Mouse (Mus musculus) CH12.LX (cell line): ENCODE data around the gene Vmn2r61. TPM values are rescaled to one million over a fixed set of nuclear protein-coding genes. Genes with fewer than 3 reads are reported as not detected.

Source experiments
- DNase-seq: peaks from one replicate; pipeline ENCODE4 v3.0.0-alpha.2; 2013; ENCODE audit errors: extremely low read depth
- H3K27ac ChIP-seq: 2 replicates; pipeline ENCODE4 v1.5.1; 2012; ENCODE audit warnings: low read depth, mild to moderate bottlenecking, control low read depth, moderate library complexity; ENCODE audit not compliant: insufficient read depth
- H3K27me3 ChIP-seq: replicated peaks from 2 replicates; pipeline ENCODE3; 2012; ENCODE audit warnings: inconsistent platforms
- H3K36me3 ChIP-seq, 2 experiments: replicated peaks in 1 of 2; 2 replicates each; pipeline versions ENCODE3 to v1.6.1; 2012; ENCODE audit warnings: inconsistent platforms in 1 of 2, low read length in 1 of 2, mild to moderate bottlenecking in 1 of 2, mixed read lengths in 1 of 2, moderate library complexity in 1 of 2; ENCODE audit not compliant: control insufficient read depth in 1 of 2, insufficient read depth in 1 of 2
- H3K4me1 ChIP-seq, 2 experiments: 2 replicates each; pipeline ENCODE4 v1.6.1; 2012; ENCODE audit warnings: inconsistent platforms in 1 of 2, moderate library complexity in 1 of 2; ENCODE audit not compliant: insufficient read depth in 2 of 2, control insufficient read depth in 1 of 2
- H3K4me2 ChIP-seq: 2 replicates; pipeline ENCODE4 v1.6.1; 2012; ENCODE audit warnings: low read depth, mild to moderate bottlenecking, control low read depth; ENCODE audit not compliant: poor library complexity, insufficient read depth, severe bottlenecking
- H3K4me3 ChIP-seq, 3 experiments: fragments of 150-350 bp in 1 of 3; sonication (generic) in 1 of 3; replicated peaks in 1 of 3; 2 replicates each; pipeline versions ENCODE3 to v1.5.1; 2011 to 2012; ENCODE audit warnings: low read depth in 2 of 3, low read length in 2 of 3, mild to moderate bottlenecking in 2 of 3, moderate library complexity in 2 of 3, control low read depth in 1 of 3, improper control_type of control experiment in 1 of 3, inconsistent platforms in 1 of 3, mixed read lengths in 1 of 3; ENCODE audit not compliant: poor library complexity in 1 of 3
- H3K79me2 ChIP-seq: replicated peaks from 2 replicates; pipeline ENCODE4 v1.6.1; 2012; ENCODE audit warnings: mild to moderate bottlenecking, moderate library complexity; ENCODE audit not compliant: control insufficient read depth, poor library complexity, insufficient read depth, severe bottlenecking; ENCODE audit errors: extremely low read depth
- H3K9ac ChIP-seq: 2 replicates; pipeline ENCODE4 v1.6.1; 2012; ENCODE audit warnings: low read depth, mild to moderate bottlenecking, control low read depth, moderate library complexity; ENCODE audit not compliant: insufficient read depth
- H3K9me3 ChIP-seq: replicated peaks from 2 replicates; pipeline ENCODE3; 2012; ENCODE audit warnings: low read length, inconsistent platforms, mixed read lengths
- CTCF ChIP-seq, 2 experiments: IDR thresholded peaks in 1 of 2; conservative IDR thresholded peaks in 1 of 2; 2 replicates each; pipeline ENCODE4 v1.5.1; 2011 to 2012; ENCODE audit warnings: low read depth in 2 of 2, low read length in 2 of 2, improper control_type of control experiment in 1 of 2, inconsistent platforms in 1 of 2, mild to moderate bottlenecking in 1 of 2, moderate library complexity in 1 of 2
- IRF4 ChIP-seq: IDR thresholded peaks from 2 replicates; pipeline ENCODE4 v1.6.1; 2014; ENCODE audit warnings: low read depth, mild to moderate bottlenecking, inconsistent platforms, low read length, improper control_type of control experiment
- JUND ChIP-seq: conservative IDR thresholded peaks from 2 replicates; pipeline ENCODE4 v1.6.1; 2011; ENCODE audit warnings: low read depth, low read length, improper control_type of control experiment
- KAT2A ChIP-seq: IDR thresholded peaks from 2 replicates; pipeline ENCODE4 v1.6.1; 2012; ENCODE audit warnings: low read length, improper control_type of control experiment, inconsistent platforms; ENCODE audit not compliant: insufficient replicate concordance
- MAZ ChIP-seq: IDR thresholded peaks from 2 replicates; pipeline ENCODE4 v1.6.1; 2012; ENCODE audit warnings: low read depth, mild to moderate bottlenecking, inconsistent platforms, low read length, improper control_type of control experiment, moderate library complexity
- MYC ChIP-seq: IDR thresholded peaks from 2 replicates; pipeline ENCODE4 v1.6.1; 2011; ENCODE audit warnings: low read depth, mild to moderate bottlenecking, improper control_type of control experiment, low read length
- RCOR1 ChIP-seq: conservative IDR thresholded peaks from 2 replicates; pipeline ENCODE4 v1.6.1; 2012; ENCODE audit warnings: low read depth, mild to moderate bottlenecking, inconsistent platforms, low read length, improper control_type of control experiment
- SIN3A ChIP-seq: IDR thresholded peaks from 2 replicates; pipeline ENCODE4 v1.6.1; 2012; ENCODE audit warnings: low read length, improper control_type of control experiment, inconsistent platforms
- SMC3 ChIP-seq: IDR thresholded peaks from 2 replicates; pipeline ENCODE4 v1.6.1; 2011; ENCODE audit warnings: low read depth, low read length, improper control_type of control experiment
- TCF12 ChIP-seq: IDR thresholded peaks from 2 replicates; pipeline ENCODE4 v1.6.1; 2014; ENCODE audit warnings: low read depth, mild to moderate bottlenecking, inconsistent platforms, low read length, improper control_type of control experiment
- USF1 ChIP-seq: IDR thresholded peaks from 2 replicates; pipeline ENCODE4 v1.6.1; 2014; ENCODE audit warnings: low read depth, mild to moderate bottlenecking, inconsistent platforms, low read length, improper control_type of control experiment
- ZC3H11A ChIP-seq: IDR thresholded peaks from 2 replicates; pipeline ENCODE4 v1.6.1; 2012; ENCODE audit warnings: low read depth, mild to moderate bottlenecking, inconsistent platforms, low read length, improper control_type of control experiment
- ZMIZ1 ChIP-seq: IDR thresholded peaks from 2 replicates; pipeline ENCODE4 v1.6.1; 2012; ENCODE audit warnings: low read depth, mild to moderate bottlenecking, inconsistent platforms, low read length, improper control_type of control experiment
- dilution Hi-C: fragments of 300-500 bp; cut with MboI; formaldehyde crosslinking; loops from 2 replicates; pipeline ENCODE4 v1.14.3; 2020; ENCODE audit warnings: low sequenced_read_pairs; ENCODE audit not compliant: extremely low pct_unique_long_range_greater_than_20kb, extremely low pct_ligation_motif_present
- in situ Hi-C: fragments of 300-500 bp; cut with MboI; formaldehyde crosslinking; loops from 3 replicates; pipeline ENCODE4 v1.14.3; 2019; ENCODE audit warnings: low sequenced_read_pairs, low pct_ligation_motif_present, low pct_unique_long_range_greater_than_20kb, mixed read lengths
- polyA plus RNA-seq: library from polyadenylated mRNA; unstranded; fragments of >175 nt; gene quantifications from 2 replicates; pipeline ENCODE4 v1.2.1, GENCODE M21; 2012; ENCODE audit warnings: low read depth; ENCODE audit not compliant: insufficient read length
- total RNA-seq, 2 experiments: library from RNA; depleted of rRNA; stranded (reverse); fragments of 300-350 nt in 1 of 2; fragments of >200 nt in 1 of 2; gene quantifications; 2 replicates each; pipeline ENCODE4 v1.2.3; 2012 to 2014

Vmn2r61 gene
- not detected in 2 replicates for total RNA-seq (2012; rRNA removed)
- total RNA-seq (2014; rRNA removed): not detected in 2 replicates
- polyA plus RNA-seq: not detected in 2 replicates

- no peak within 1 kb of the TSS for H3K4me3 ChIP-seq
- no peak within 1 kb of the TSS for H3K27ac ChIP-seq
- no peak within 1 kb of the TSS for H3K9ac ChIP-seq
- no peaks in the 10 kb centered on the region for H3K4me1 ChIP-seq
- in situ Hi-C loops (no loop called here), dilution Hi-C loops (no loop called here)
- H3K36me3 ChIP-seq: no peaks in the 10 kb centered on the region
- no peak for TF ChIP-seq RCOR1
- TF ChIP-seq TCF12: no peak
- TF ChIP-seq USF1: no peak
- no peak for TF ChIP-seq CTCF (conservative IDR thresholded peaks at IDR 0.05 in 1 of 2, IDR thresholded peaks at IDR 0.05 in 1 of 2; ENCODE audit: low read depth in 2 of 2, low read length in 2 of 2)
- no peak for TF ChIP-seq MYC
- TF ChIP-seq SMC3: no peak
- no peak for TF ChIP-seq KAT2A
- no peak for TF ChIP-seq ZMIZ1
- no peak for TF ChIP-seq SIN3A
- TF ChIP-seq JUND: no peak
- no peak for TF ChIP-seq IRF4
- no peak for TF ChIP-seq ZC3H11A
- TF ChIP-seq MAZ: no peak
- no peak for DNase-seq
- H3K9me3 ChIP-seq: peaks cover 6% of the 10 kb centered on the region
- no peak within 1 kb of the TSS for H3K4me2 ChIP-seq
- no peaks in the 10 kb centered on the region for H3K79me2 ChIP-seq
- H3K27me3 ChIP-seq: no peaks in the 10 kb centered on the region
Measured at GRCm38 (mm10) chr7:42259753-42260152, at the start of gene Vmn2r61. Gene Vmn2r61, plus strand, starts transcription at chr7:42260053.

Other genes starting within 250 kb of the Vmn2r61 start
- gene Vmn2r59, start 201.0 kb upstream of the Vmn2r61 start, total RNA-seq (2012; rRNA removed): not detected in 2 replicates
- gene Vmn2r59, start 201.0 kb upstream of the Vmn2r61 start, total RNA-seq (2014; rRNA removed): not detected in 2 replicates
- 0.07 TPM in 1 of 2 replicates, not detected in the other for gene Vmn2r59, start 201.0 kb upstream of the Vmn2r61 start, polyA plus RNA-seq
- gene Vmn2r60, start 152.3 kb upstream of the Vmn2r61 start, total RNA-seq (2012; rRNA removed): 0.04 TPM in 2 replicates
- not detected in 2 replicates for gene Vmn2r60, start 152.3 kb upstream of the Vmn2r61 start, total RNA-seq (2014; rRNA removed)
- gene Vmn2r60, start 152.3 kb upstream of the Vmn2r61 start, polyA plus RNA-seq: 0.01 TPM in 1 of 2 replicates, not detected in the other
- not detected in 2 replicates for gene 4933421I07Rik, start 188.1 kb downstream of the Vmn2r61 start, total RNA-seq (2012; rRNA removed)
- not detected in 2 replicates for gene 4933421I07Rik, start 188.1 kb downstream of the Vmn2r61 start, total RNA-seq (2014; rRNA removed)
- gene 4933421I07Rik, start 188.1 kb downstream of the Vmn2r61 start, polyA plus RNA-seq: not detected in 2 replicates
- 16.7 and 18.0 TPM in 2 replicates for gene Zfp141, start 245.7 kb downstream of the Vmn2r61 start, total RNA-seq (2012; rRNA removed)
- 26.8 and 28.2 TPM in 2 replicates for gene Zfp141, start 245.7 kb downstream of the Vmn2r61 start, total RNA-seq (2014; rRNA removed)
- gene Zfp141, start 245.7 kb downstream of the Vmn2r61 start, polyA plus RNA-seq: 13.5 and 14.1 TPM in 2 replicates